Mouse (Mus musculus) ovary, postnatal 10 days (tissue): Measurements from ENCODE around the gene Rnase2a.
"Not testable (repeated sequence)": the region's sequence is repeated elsewhere in the genome, so short reads cannot be mapped to it uniquely, and the experiment has no call there.

Experiments
- DNase-seq: peaks from one replicate; pipeline ENCODE4 v3.0.0; 2022; ENCODE audit warnings: low spot score

Gene Rnase2a

GRCm38 (mm10) chr14:51256041-51256440, at the start of gene Rnase2a:
TSS of gene Rnase2a (minus strand) at chr14:51256112.
- DNase-seq, result no peak

GRCm38 (mm10) chr14:51291505-51291904, 35.6 kb upstream of the Rnase2a start:
- no peak for DNase-seq

GRCm38 (mm10) chr14:51278515-51278914, 22.6 kb upstream of the Rnase2a start:
- not testable (repeated sequence) for DNase-seq

GRCm38 (mm10) chr14:51268677-51269076, 12.8 kb upstream of the Rnase2a start:
- DNase-seq, result no peak

- peak; percentile 55 for DNase-seq
Measured at GRCm38 (mm10) chr14:51266113-51266512, 10.2 kb upstream of the Rnase2a start.

- DNase-seq, result no peak
Measured at GRCm38 (mm10) chr14:51265667-51266066, 9.8 kb upstream of the Rnase2a start.

GRCm38 (mm10) chr14:51262397-51262796, 6.5 kb upstream of the Rnase2a start:
- no peak for DNase-seq

- no peak for DNase-seq
Measured at GRCm38 (mm10) chr14:51259741-51260140, 3.8 kb upstream of the Rnase2a start.

GRCm38 (mm10) chr14:51253569-51253968, 2.3 kb downstream of the Rnase2a start:
- DNase-seq, result no peak

- not testable (repeated sequence) for DNase-seq
Measured at GRCm38 (mm10) chr14:51252206-51252605, 3.7 kb downstream of the Rnase2a start.

GRCm38 (mm10) chr14:51250348-51250747, 5.6 kb downstream of the Rnase2a start:
- DNase-seq, result no peak

- DNase-seq, result no peak
Measured at GRCm38 (mm10) chr14:51247736-51248135, 8.2 kb downstream of the Rnase2a start.

GRCm38 (mm10) chr14:51240899-51241298, 15.0 kb downstream of the Rnase2a start:
- DNase-seq, result no peak

GRCm38 (mm10) chr14:51237488-51237887, 18.4 kb downstream of the Rnase2a start:
- DNase-seq, result not testable (repeated sequence)

GRCm38 (mm10) chr14:51229657-51230056, 26.3 kb downstream of the Rnase2a start:
- DNase-seq, result not testable (repeated sequence)

- DNase-seq, result not testable (repeated sequence)
Measured at GRCm38 (mm10) chr14:51220075-51220474, 35.8 kb downstream of the Rnase2a start.
